Mouse (Mus musculus) lung, postnatal 0 days (tissue): ENCODE data around the gene Ncoa3. TPM values are rescaled to one million over a fixed set of nuclear protein-coding genes. Genes with fewer than 3 reads are reported as not detected.
"Not testable (repeated sequence)": the region's sequence is repeated elsewhere in the genome, so short reads cannot be mapped to it uniquely, and the experiment has no call there.

ENCODE experiments used
- ATAC-seq: fragments of 200-750 bp; cut with Nextera tagmentation; 2 replicates; pipeline ENCODE4 v1.8.0; 2017; ENCODE audit warnings: moderate library complexity
- DNase-seq: peaks from one replicate; pipeline ENCODE4 v3.0.0-alpha.2; 2016; ENCODE audit warnings: low spot score
- H3K27ac ChIP-seq: fragments of 300-500 bp; sonication (generic); 2 replicates; pipeline ENCODE4 v1.5.1; 2014; ENCODE audit warnings: antibody characterized with exemption, mild to moderate bottlenecking, low read length, mixed read lengths
- H3K27me3 ChIP-seq: fragments of 300-500 bp; sonication (generic); replicated peaks from 2 replicates; pipeline ENCODE4 v1.6.1; 2014; ENCODE audit warnings: low read length, mixed read lengths; ENCODE audit not compliant: insufficient read depth
- H3K36me3 ChIP-seq: fragments of 300-500 bp; sonication (generic); 2 replicates; pipeline ENCODE4 v1.6.1; 2014; ENCODE audit warnings: low read length, mixed read lengths; ENCODE audit not compliant: insufficient read depth
- H3K4me1 ChIP-seq: fragments of 300-500 bp; sonication (generic); 2 replicates; pipeline ENCODE4 v1.6.1; 2014; ENCODE audit warnings: antibody characterized with exemption, low read depth, low read length, mixed read lengths; ENCODE audit not compliant: insufficient read depth
- H3K4me2 ChIP-seq: fragments of 300-500 bp; sonication (generic); replicated peaks from 2 replicates; pipeline ENCODE4 v1.6.1; 2014; ENCODE audit warnings: low read depth, mild to moderate bottlenecking, low read length, moderate library complexity, mixed read lengths
- H3K4me3 ChIP-seq: fragments of 300-500 bp; sonication (generic); 2 replicates; pipeline ENCODE4 v1.5.1; 2014; ENCODE audit warnings: low read depth, low read length
- H3K9ac ChIP-seq: fragments of 300-500 bp; sonication (generic); replicated peaks from 2 replicates; pipeline ENCODE4 v1.6.1; 2014; ENCODE audit warnings: low read depth, mild to moderate bottlenecking
- H3K9me3 ChIP-seq: fragments of 300-500 bp; sonication (generic); 2 replicates; pipeline ENCODE4 v1.6.1; 2016; ENCODE audit warnings: low read length, mixed read lengths
- CTCF ChIP-seq: IDR thresholded peaks from 2 replicates; pipeline ENCODE4 v1.5.1; 2016; ENCODE audit warnings: antibody characterized with exemption, mild to moderate bottlenecking
- EP300 ChIP-seq: IDR thresholded peaks from 2 replicates; pipeline ENCODE4 v1.6.1; 2016; ENCODE audit warnings: antibody characterized with exemption, mild to moderate bottlenecking, control low read depth
- WGBS: fragments of 180-500 bp; shearing (Covaris S2); extraction: QIAGEN DNeasy Blood & Tissue Kit; methylation state at CpG from one replicate; pipeline ENCODE4 v1.1.7; 2014; 5-methylcytosine and 5-hydroxymethylcytosine counted together
- polyA plus RNA-seq: library from polyadenylated mRNA; unstranded; fragments of >200 nt; fragmentation: Nextera tagmentation; extraction: Ambion mirVana; gene quantifications from 2 replicates; pipeline ENCODE4 v1.2.1, GENCODE M21; 2015

Ncoa3 gene
- polyA plus RNA-seq: 8.5 and 10.4 TPM in 2 replicates

GRCm38 (mm10) chr2:165992270-165993172, at the start of gene Ncoa3:
TSS of gene Ncoa3 (plus strand) at chr2:165992636.
- WGBS: 5% methylated on average over 72 of the region's 103 CpGs
- peak; percentile 97 for DNase-seq

GRCm38 (mm10) chr2:165943113-165943512, 49.3 kb upstream of the Ncoa3 start:
- Histone ChIP-seq H3K9ac (no peak overlapping the region), H3K36me3 (no peaks in the 10 kb centered on the region), H3K27ac (no peak overlapping the region), H3K4me1 (no peaks in the 10 kb centered on the region), H3K9me3 (no peaks in the 10 kb centered on the region), H3K4me2 (no peak overlapping the region), H3K27me3 (no peaks in the 10 kb centered on the region), H3K4me3 (no peak overlapping the region)
- ATAC-seq: no peak
- 85% methylated on average over 2 of the region's 2 CpGs for WGBS
- TF ChIP-seq CTCF (no peak), EP300 (no peak)
- no peak for DNase-seq

More at GRCm38 (mm10) chr2:165992270-165993172, at the start of gene Ncoa3:
- Histone ChIP-seq H3K27me3 (no peaks in the 10 kb centered on the region), H3K36me3 (no peaks in the 10 kb centered on the region), H3K9me3 (no peaks in the 10 kb centered on the region), H3K4me3 (peak within 1 kb of the TSS; percentile 96), H3K9ac (peak within 1 kb of the TSS; percentile 94), H3K27ac (peak within 1 kb of the TSS; percentile 82), H3K4me1 (no peaks in the 10 kb centered on the region), H3K4me2 (peak within 1 kb of the TSS; percentile 97)
- TF ChIP-seq EP300: no peak
- no peak; the same call in 1 of the 2 replicates for TF ChIP-seq CTCF
- ATAC-seq: peak; percentile 99

- DNase-seq (no peak), ATAC-seq (no peak)
- TF ChIP-seq EP300: no peak
- TF ChIP-seq CTCF: no peak
- H3K27me3 ChIP-seq: no peaks in the 10 kb centered on the region
- H3K4me3 ChIP-seq: no peak overlapping the region
- H3K4me2 ChIP-seq: no peak overlapping the region
- H3K9ac ChIP-seq: no peak overlapping the region
- H3K36me3 ChIP-seq: no peaks in the 10 kb centered on the region
- no peaks in the 10 kb centered on the region for H3K4me1 ChIP-seq
- 75% methylated on average over 11 of the region's 11 CpGs for WGBS
- no peak overlapping the region for H3K27ac ChIP-seq
- H3K9me3 ChIP-seq: no peaks in the 10 kb centered on the region
Measured at GRCm38 (mm10) chr2:165944576-165945351, 47.7 kb upstream of the Ncoa3 start.

- Histone ChIP-seq H3K4me3 (no peak overlapping the region), H3K9me3 (no peaks in the 10 kb centered on the region), H3K27me3 (no peaks in the 10 kb centered on the region), H3K36me3 (no peaks in the 10 kb centered on the region), H3K4me2 (no peak overlapping the region), H3K4me1 (no peaks in the 10 kb centered on the region), H3K27ac (no peak overlapping the region), H3K9ac (no peak overlapping the region)
- no peak for TF ChIP-seq EP300
- TF ChIP-seq CTCF: no peak
- 73% methylated on average over 1 of the region's 1 CpGs for WGBS
- DNase-seq: no peak
- ATAC-seq: no peak
Measured at GRCm38 (mm10) chr2:165946046-165946564, 46.3 kb upstream of the Ncoa3 start.

GRCm38 (mm10) chr2:165948007-165948406, 44.4 kb upstream of the Ncoa3 start:
- no peaks in the 10 kb centered on the region for H3K27me3 ChIP-seq
- no peaks in the 10 kb centered on the region for H3K4me1 ChIP-seq
- ATAC-seq (no peak), DNase-seq (no peak)
- no peak overlapping the region for H3K27ac ChIP-seq
- 31% methylated on average over 1 of the region's 1 CpGs for WGBS
- H3K4me3 ChIP-seq: no peak overlapping the region
- H3K9me3 ChIP-seq: no peaks in the 10 kb centered on the region
- H3K4me2 ChIP-seq: no peak overlapping the region
- H3K36me3 ChIP-seq: no peaks in the 10 kb centered on the region
- no peak for TF ChIP-seq CTCF
- no peak for TF ChIP-seq EP300
- no peak overlapping the region for H3K9ac ChIP-seq

- not testable (repeated sequence) for DNase-seq, H3K27me3 ChIP-seq, H3K9me3 ChIP-seq, H3K4me1 ChIP-seq, H3K36me3 ChIP-seq, H3K9ac ChIP-seq, H3K4me3 ChIP-seq, ATAC-seq, H3K4me2 ChIP-seq, H3K27ac ChIP-seq
- 63% methylated on average over 1 of the region's 1 CpGs for WGBS
Measured at GRCm38 (mm10) chr2:165948785-165949184, 43.7 kb upstream of the Ncoa3 start.
